Mouse (Mus musculus) CH12.LX (cell line): ENCODE data around the gene Sigirr. TPM values are rescaled to one million over a fixed set of nuclear protein-coding genes. Genes with fewer than 3 reads are reported as not detected.

ENCODE experiments used
- DNase-seq: peaks from one replicate; pipeline ENCODE4 v3.0.0-alpha.2; 2013; ENCODE audit errors: extremely low read depth
- H3K27ac ChIP-seq: 2 replicates; pipeline ENCODE4 v1.5.1; 2012; ENCODE audit warnings: low read depth, mild to moderate bottlenecking, control low read depth, moderate library complexity; ENCODE audit not compliant: insufficient read depth
- H3K27me3 ChIP-seq: replicated peaks from 2 replicates; pipeline ENCODE3; 2012; ENCODE audit warnings: inconsistent platforms
- H3K36me3 ChIP-seq, 2 experiments: replicated peaks in 1 of 2; 2 replicates each; pipeline versions ENCODE3 to v1.6.1; 2012; ENCODE audit warnings: inconsistent platforms in 1 of 2, low read length in 1 of 2, mild to moderate bottlenecking in 1 of 2, mixed read lengths in 1 of 2, moderate library complexity in 1 of 2; ENCODE audit not compliant: control insufficient read depth in 1 of 2, insufficient read depth in 1 of 2
- H3K4me1 ChIP-seq, 2 experiments: 2 replicates each; pipeline ENCODE4 v1.6.1; 2012; ENCODE audit warnings: inconsistent platforms in 1 of 2, moderate library complexity in 1 of 2; ENCODE audit not compliant: insufficient read depth in 2 of 2, control insufficient read depth in 1 of 2
- H3K4me2 ChIP-seq: 2 replicates; pipeline ENCODE4 v1.6.1; 2012; ENCODE audit warnings: low read depth, mild to moderate bottlenecking, control low read depth; ENCODE audit not compliant: poor library complexity, insufficient read depth, severe bottlenecking
- H3K4me3 ChIP-seq, 3 experiments: fragments of 150-350 bp in 1 of 3; sonication (generic) in 1 of 3; replicated peaks in 1 of 3; 2 replicates each; pipeline versions ENCODE3 to v1.5.1; 2011 to 2012; ENCODE audit warnings: low read depth in 2 of 3, low read length in 2 of 3, mild to moderate bottlenecking in 2 of 3, moderate library complexity in 2 of 3, control low read depth in 1 of 3, improper control_type of control experiment in 1 of 3, inconsistent platforms in 1 of 3, mixed read lengths in 1 of 3; ENCODE audit not compliant: poor library complexity in 1 of 3
- H3K79me2 ChIP-seq: replicated peaks from 2 replicates; pipeline ENCODE4 v1.6.1; 2012; ENCODE audit warnings: mild to moderate bottlenecking, moderate library complexity; ENCODE audit not compliant: control insufficient read depth, poor library complexity, insufficient read depth, severe bottlenecking; ENCODE audit errors: extremely low read depth
- H3K9ac ChIP-seq: 2 replicates; pipeline ENCODE4 v1.6.1; 2012; ENCODE audit warnings: low read depth, mild to moderate bottlenecking, control low read depth, moderate library complexity; ENCODE audit not compliant: insufficient read depth
- H3K9me3 ChIP-seq: replicated peaks from 2 replicates; pipeline ENCODE3; 2012; ENCODE audit warnings: low read length, inconsistent platforms, mixed read lengths
- BHLHE40 ChIP-seq: IDR thresholded peaks from 2 replicates; pipeline ENCODE4 v1.6.1; 2011; ENCODE audit warnings: mild to moderate bottlenecking, low read depth, low read length, improper control_type of control experiment
- CTCF ChIP-seq, 2 experiments: IDR thresholded peaks in 1 of 2; conservative IDR thresholded peaks in 1 of 2; 2 replicates each; pipeline ENCODE4 v1.5.1; 2011 to 2012; ENCODE audit warnings: low read depth in 2 of 2, low read length in 2 of 2, improper control_type of control experiment in 1 of 2, inconsistent platforms in 1 of 2, mild to moderate bottlenecking in 1 of 2, moderate library complexity in 1 of 2
- E2F4 ChIP-seq: IDR thresholded peaks from 2 replicates; pipeline ENCODE4 v1.6.1; 2011; ENCODE audit warnings: low read depth, low read length, improper control_type of control experiment; ENCODE audit not compliant: insufficient replicate concordance
- ELF1 ChIP-seq: IDR thresholded peaks from 2 replicates; pipeline ENCODE4 v1.6.1; 2014; ENCODE audit warnings: low read depth, mild to moderate bottlenecking, inconsistent platforms, low read length, improper control_type of control experiment
- NELFE ChIP-seq: IDR thresholded peaks from 2 replicates; pipeline ENCODE4 v1.6.1; 2011; ENCODE audit warnings: low read depth, low read length, improper control_type of control experiment
- PAX5 ChIP-seq: IDR thresholded peaks from 2 replicates; pipeline ENCODE4 v1.6.1; 2012; ENCODE audit warnings: low read length, inconsistent platforms, mixed read lengths
- POLR2AphosphoS2 ChIP-seq: IDR thresholded peaks from 2 replicates; pipeline ENCODE4 v1.6.1; 2011; ENCODE audit warnings: low read depth, low read length, improper control_type of control experiment
- UBTF ChIP-seq: IDR thresholded peaks from 2 replicates; pipeline ENCODE4 v1.6.1; 2012; ENCODE audit warnings: low read depth, mild to moderate bottlenecking, inconsistent platforms, low read length, improper control_type of control experiment, moderate library complexity
- ZC3H11A ChIP-seq: IDR thresholded peaks from 2 replicates; pipeline ENCODE4 v1.6.1; 2012; ENCODE audit warnings: low read depth, mild to moderate bottlenecking, inconsistent platforms, low read length, improper control_type of control experiment
- ZMIZ1 ChIP-seq: IDR thresholded peaks from 2 replicates; pipeline ENCODE4 v1.6.1; 2012; ENCODE audit warnings: low read depth, mild to moderate bottlenecking, inconsistent platforms, low read length, improper control_type of control experiment
- ZNF384 ChIP-seq: IDR thresholded peaks from 2 replicates; pipeline ENCODE4 v1.6.1; 2012; ENCODE audit warnings: low read depth, low read length, improper control_type of control experiment, inconsistent platforms
- dilution Hi-C: fragments of 300-500 bp; cut with MboI; formaldehyde crosslinking; loops from 2 replicates; pipeline ENCODE4 v1.14.3; 2020; ENCODE audit warnings: low sequenced_read_pairs; ENCODE audit not compliant: extremely low pct_unique_long_range_greater_than_20kb, extremely low pct_ligation_motif_present
- in situ Hi-C: fragments of 300-500 bp; cut with MboI; formaldehyde crosslinking; loops from 3 replicates; pipeline ENCODE4 v1.14.3; 2019; ENCODE audit warnings: low sequenced_read_pairs, low pct_ligation_motif_present, low pct_unique_long_range_greater_than_20kb, mixed read lengths
- polyA plus RNA-seq: library from polyadenylated mRNA; unstranded; fragments of >175 nt; gene quantifications from 2 replicates; pipeline ENCODE4 v1.2.1, GENCODE M21; 2012; ENCODE audit warnings: low read depth; ENCODE audit not compliant: insufficient read length
- total RNA-seq, 2 experiments: library from RNA; depleted of rRNA; stranded (reverse); fragments of 300-350 nt in 1 of 2; fragments of >200 nt in 1 of 2; gene quantifications; 2 replicates each; pipeline ENCODE4 v1.2.3; 2012 to 2014

Sigirr gene
- total and polyA plus RNA-seq, 3 experiments: 15.6 to 19.2 (median 16.1) TPM

- TF ChIP-seq ELF1 (no peak), E2F4 (no peak)
Measured at GRCm38 (mm10) chr7:141096021-141096420, 4.4 kb downstream of the Sigirr start (continued).

GRCm38 (mm10) chr7:141094487-141095205 is 5.7 kb downstream of the Sigirr start:
- in situ Hi-C loops (loop anchor here (5.0 kb wide), 3 partner anchors 38 to 263 kb away; no protein-coding TSS in a partner anchor), dilution Hi-C loops (no loop called here)
- H3K27me3 ChIP-seq: no peaks in the 10 kb centered on the region
- no peaks in the 10 kb centered on the region for H3K79me2 ChIP-seq
- H3K4me2 ChIP-seq: no peak overlapping the region
- H3K4me1 ChIP-seq: peaks cover 30 to 54% of the 10 kb centered on the region in 2 experiments
- no peak overlapping the region for H3K4me3 ChIP-seq
- H3K9ac ChIP-seq: no peak overlapping the region
- no peaks in the 10 kb centered on the region for H3K9me3 ChIP-seq
- no peak overlapping the region for H3K27ac ChIP-seq
- TF ChIP-seq UBTF: no peak
- TF ChIP-seq BHLHE40: no peak
- TF ChIP-seq ZNF384: no peak
- no peak for TF ChIP-seq ZMIZ1
- TF ChIP-seq CTCF (conservative IDR thresholded peaks at IDR 0.05 in 1 of 2, IDR thresholded peaks at IDR 0.05 in 1 of 2; ENCODE audit: low read depth in 2 of 2, low read length in 2 of 2): no peak
- DNase-seq: no peak
- H3K36me3 ChIP-seq: peaks cover 20 to 49% of the 10 kb centered on the region in 2 experiments

GRCm38 (mm10) chr7:141093950-141094349 is 6.4 kb downstream of the Sigirr start:
- H3K27ac ChIP-seq: no peak overlapping the region
- DNase-seq: no peak
- in situ Hi-C loops (no loop called here), dilution Hi-C loops (no loop called here)
- no peaks in the 10 kb centered on the region for H3K27me3 ChIP-seq
- 0 out of 2 replicates have a peak, but pooled peaks cover 2% of the 10 kb centered on the region for H3K79me2 ChIP-seq
- peaks cover 37 to 61% of the 10 kb centered on the region in 2 experiments for H3K4me1 ChIP-seq
- peaks cover 26 to 56% of the 10 kb centered on the region in 2 experiments for H3K36me3 ChIP-seq
- no peak overlapping the region for H3K4me3 ChIP-seq
- TF ChIP-seq PAX5 (no peak), NELFE (no peak), POLR2AphosphoS2 (no peak), ZC3H11A (no peak)
- no peak overlapping the region for H3K4me2 ChIP-seq
- H3K9me3 ChIP-seq: no peaks in the 10 kb centered on the region
- H3K9ac ChIP-seq: no peak overlapping the region
